Mouse (Mus musculus) gastrocnemius, postnatal 10 days (tissue): ENCODE results near the gene Lsp1. TPM values are rescaled to one million over a fixed set of nuclear protein-coding genes. Genes with fewer than 3 reads are reported as not detected.
A peak's percentile ranks its signal among the peaks of the same experiment; 100 is the strongest.

ENCODE experiments used
- DNase-seq: peaks from one replicate; pipeline ENCODE4 v3.0.0; 2021; ENCODE audit warnings: mixed read lengths
- total RNA-seq, 2 experiments: library from RNA; stranded (reverse); gene quantifications; 2 replicates each; pipeline ENCODE4 v1.2.3; 2021

Lsp1 gene
- total RNA-seq, 2 experiments from 2014 or later, result 14.4 to 24.4 TPM

GRCm38 (mm10) chr7:142444171-142444570 is 16.4 kb upstream of the Lsp1 start:
- DNase-seq, result no peak

DNA sequence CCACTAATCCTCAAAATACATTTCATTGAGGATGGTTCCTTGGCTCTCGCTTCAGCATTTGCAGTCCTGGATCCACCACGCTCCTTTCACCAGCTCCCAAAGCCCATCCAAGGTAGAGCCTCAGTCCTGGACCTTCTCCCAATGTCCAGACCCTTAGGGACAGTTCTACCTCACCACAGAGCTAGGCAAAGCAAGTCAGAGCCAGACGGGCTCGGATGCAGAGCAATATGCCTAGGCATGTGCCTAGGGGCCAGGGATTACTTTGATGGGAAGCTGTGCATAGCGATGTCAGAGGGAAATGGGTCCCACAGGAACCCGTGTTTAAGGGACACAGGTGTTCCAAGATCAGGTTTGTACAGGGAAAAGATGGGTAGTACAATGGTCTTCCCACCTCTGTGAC is 15.3 kb upstream of the Lsp1 start:
- DNase-seq, result no peak

DNA sequence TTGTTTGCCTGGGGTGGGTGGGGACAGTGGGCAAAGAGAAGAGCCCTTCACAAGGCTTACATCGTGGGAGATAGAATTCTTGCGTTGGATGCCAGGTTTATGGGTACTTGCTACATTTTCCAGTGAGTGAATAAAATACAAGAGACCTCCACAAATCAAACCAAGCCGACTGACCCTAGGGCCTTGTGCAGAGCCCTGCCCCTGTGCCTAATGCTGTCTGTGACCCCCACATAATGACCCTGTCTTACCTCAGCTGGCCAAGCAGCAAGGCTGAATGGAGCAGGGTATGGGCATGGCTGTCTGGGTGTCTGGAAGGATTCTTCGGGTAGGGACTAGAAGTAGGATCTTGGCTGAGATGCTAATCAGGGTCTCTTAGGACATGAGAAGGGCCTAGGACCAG is 14.3 kb upstream of the Lsp1 start:
- DNase-seq, result no peak

DNA sequence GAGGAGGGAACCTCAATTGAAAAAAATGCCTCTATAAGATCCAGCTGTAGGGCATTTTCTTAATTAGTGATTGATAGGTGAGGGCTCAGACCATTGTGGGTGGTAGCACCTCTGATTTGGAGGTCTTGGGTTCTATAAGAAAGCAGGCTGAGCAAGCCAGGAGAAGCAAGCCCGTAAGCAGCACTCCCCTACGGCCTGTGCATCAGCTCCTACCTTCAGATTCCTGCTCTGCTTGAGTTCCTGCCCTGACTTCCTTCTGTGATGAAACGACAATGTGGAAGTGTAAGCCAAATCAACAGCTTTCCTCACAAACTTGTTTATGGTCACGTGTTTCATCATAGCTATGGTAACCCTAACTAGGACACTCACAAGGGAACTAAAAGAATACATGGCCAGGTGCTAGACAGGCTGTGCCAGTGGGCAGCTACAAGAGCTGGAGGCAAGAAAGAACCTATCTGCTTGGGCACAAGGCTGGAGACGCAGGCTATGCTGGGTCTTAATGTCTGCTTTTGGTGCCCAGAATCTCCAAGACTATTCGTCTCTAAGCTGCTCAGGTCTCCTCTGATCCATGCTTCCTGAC is 11.5 kb upstream of the Lsp1 start:
- no peak for DNase-seq

GRCm38 (mm10) chr7:142454706-142455105 is 5.9 kb upstream of the Lsp1 start:
- DNase-seq, result no peak

DNA sequence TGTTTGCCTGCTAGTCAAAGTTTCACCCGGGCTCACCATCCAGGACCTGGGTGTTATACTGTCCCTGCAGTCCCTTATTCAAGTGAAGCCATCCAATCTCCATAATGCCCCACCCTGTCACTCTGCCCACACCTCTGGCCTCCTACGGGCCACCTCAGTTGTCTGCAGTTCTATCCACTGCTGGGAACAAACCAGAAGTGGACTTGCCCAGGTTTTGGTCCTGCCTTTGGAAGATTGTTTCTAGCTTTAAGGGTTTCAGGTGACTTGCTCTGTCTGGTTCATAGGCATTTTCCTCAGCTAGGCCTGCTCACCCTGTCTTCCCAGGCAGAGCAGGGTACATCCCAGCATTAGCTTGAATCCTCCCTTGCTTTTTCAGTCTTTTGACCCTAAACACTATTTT is 5.4 kb upstream of the Lsp1 start:
- peak; percentile 3 for DNase-seq

- peak; percentile 5 for DNase-seq
Observed at GRCm38 (mm10) chr7:142456806-142457205, 3.8 kb upstream of the Lsp1 start.

DNA sequence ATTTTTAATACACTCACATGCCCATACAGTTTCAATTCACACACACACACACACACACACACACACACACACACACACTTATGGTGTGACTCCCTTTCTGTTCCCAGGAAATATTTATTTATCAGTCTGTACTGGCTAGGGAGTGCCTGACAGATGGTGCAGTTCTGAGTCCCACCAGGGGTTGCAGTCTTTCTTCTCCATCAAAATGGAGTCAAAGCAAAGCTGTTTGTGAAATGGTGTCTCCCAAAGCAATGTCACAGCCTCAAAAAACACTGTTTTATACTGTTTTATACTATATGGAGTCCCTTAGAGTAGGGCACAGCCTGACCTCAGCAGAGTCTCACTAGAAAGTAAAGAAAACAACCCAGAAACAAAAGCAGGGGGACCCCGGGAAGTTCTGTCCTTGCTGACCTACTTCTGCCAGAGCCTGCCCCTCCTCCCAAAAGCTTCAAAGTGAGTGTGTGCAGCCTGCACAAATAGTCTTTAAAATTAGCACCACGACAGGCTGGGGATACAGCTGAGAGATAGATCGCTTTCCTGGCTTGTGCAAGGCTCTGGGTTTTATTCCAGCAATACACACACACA is 3.3 kb upstream of the Lsp1 start:
- peak; percentile 19 for DNase-seq

GRCm38 (mm10) chr7:142458026-142458425 is 2.6 kb upstream of the Lsp1 start:
- DNase-seq, result peak; percentile 3

- DNase-seq, result peak; percentile 3
Observed at GRCm38 (mm10) chr7:142458676-142459298, 1.8 kb upstream of the Lsp1 start.

DNA sequence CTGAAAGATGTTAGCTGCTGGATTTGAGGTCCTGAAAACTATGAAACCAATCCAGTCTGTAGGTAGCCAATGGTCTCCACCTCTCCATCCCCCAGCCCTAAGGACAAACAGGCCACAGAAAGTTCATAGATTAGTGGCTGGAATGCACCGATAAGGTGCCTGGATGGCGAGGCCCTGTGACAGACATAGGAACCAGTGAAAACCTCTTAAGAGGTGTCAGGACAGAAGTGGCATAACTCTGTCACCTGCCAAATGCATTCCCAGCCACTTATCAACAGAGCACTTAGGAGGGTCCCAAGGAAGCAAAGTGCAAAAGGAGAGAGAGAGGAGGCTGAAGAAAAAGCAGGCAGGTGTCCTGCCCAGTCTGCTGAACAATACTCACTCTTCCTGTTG is 1.3 kb upstream of the Lsp1 start:
- no peak for DNase-seq

DNA sequence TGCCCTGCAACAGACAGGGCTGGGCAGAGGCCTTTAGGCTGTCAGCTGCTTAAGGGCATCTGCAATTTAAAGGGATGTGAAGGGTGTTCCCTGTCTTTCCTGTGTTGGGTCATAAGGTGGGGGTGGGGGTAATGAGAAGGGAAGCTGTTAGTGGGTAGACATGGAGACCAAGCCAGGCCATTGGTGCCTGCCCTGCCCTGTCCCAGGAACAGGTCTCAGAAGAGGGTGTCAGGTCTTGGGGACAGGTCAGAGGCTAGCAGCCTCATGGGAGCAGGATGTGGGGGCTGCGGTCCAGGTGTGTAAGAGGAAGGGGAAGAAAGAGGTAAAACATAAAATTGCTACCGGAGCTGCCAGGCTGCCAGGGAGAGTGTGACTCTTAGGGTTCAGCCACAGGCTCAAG is 837 bp downstream of the Lsp1 start:
- peak; percentile 10 for DNase-seq

- DNase-seq, result peak; percentile 73
Observed at GRCm38 (mm10) chr7:142462190-142462589, 1.6 kb downstream of the Lsp1 start.

DNA sequence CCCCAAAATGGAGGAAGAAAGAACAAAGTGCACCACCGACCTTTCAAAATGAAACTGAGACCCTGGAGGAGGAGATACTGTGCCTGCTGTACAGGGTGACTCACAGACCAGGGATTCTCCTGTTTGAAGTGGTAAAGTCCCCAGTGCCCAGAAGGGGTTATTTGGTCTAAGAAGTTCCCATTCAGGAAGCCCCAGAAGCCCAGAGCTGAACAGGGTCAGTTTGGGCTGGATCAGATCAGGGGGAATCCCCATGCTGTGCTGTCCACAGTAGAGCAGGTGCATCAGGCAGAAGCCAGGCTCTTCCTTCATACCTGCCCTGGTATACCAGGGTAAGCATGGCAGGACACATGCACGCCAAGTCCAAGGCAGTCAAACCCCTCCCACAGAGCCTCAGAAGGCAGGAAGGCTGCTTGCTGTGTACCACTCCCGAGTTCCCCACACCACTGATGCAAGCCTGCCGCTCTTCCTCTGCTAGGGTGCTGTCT is 2.0 kb downstream of the Lsp1 start:
- DNase-seq, result peak; percentile 11

DNA sequence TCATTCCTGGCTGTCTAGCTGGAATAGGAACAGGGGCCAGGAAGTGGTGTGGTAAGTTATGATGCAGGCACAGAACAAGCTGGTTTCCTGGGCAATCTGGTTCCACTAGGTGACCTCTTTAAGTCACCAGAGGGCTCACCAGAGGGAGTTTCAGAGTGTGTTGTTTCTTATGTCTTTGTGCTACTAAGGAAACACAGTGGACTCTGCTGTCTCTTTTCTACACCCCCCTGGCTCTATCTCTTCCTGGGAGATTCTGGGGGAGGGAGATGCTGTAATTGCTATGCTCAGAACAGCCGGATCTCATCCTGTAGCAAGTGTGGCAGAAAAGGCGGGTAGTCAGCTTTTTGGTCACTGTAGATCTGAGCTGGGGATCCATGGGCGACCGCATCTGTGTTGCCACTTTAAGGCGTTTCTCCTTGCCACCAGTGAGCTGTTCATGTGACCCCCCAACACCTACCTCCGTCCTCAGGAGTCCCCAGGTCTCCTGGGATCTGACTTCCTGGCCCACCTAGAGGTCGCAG is 9.6 kb downstream of the Lsp1 start:
- peak; percentile 2 for DNase-seq

DNA sequence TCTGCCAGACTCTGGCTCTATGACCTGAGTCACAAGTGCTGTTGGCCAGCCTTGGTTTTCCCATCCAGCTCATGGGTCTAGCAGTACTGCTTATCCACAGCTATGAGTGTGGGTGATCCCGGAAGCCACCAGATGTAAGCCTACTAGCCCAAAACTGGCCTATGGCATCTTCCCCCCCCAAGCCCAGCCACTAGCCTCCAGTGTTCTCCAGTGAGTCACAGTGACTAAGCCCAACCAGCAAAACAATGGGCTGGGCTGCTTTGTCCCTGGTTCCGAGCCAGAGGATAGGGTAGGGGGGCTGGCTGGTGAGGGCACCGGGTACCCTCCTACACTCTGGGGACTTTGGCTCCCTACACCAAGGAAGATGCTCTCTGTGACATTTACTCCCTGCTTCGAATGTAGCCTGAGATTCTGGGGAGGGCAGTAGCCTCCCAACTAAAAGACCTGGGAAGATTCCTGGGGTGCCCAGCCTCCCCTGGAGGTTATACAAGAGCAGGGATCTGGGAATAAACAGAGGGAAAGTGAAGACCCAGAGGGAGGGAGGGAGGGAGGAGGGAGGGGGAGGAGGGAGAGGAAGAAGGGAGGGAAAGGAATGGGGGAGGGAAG is 10.3 kb downstream of the Lsp1 start:
- DNase-seq, result peak; percentile 67

GRCm38 (mm10) chr7:142471414-142471861 is 10.8 kb downstream of the Lsp1 start:
- peak; percentile 22 for DNase-seq

- peak; percentile 64 for DNase-seq
Observed at GRCm38 (mm10) chr7:142471884-142472570, 11.4 kb downstream of the Lsp1 start.

- no peak for DNase-seq
Observed at GRCm38 (mm10) chr7:142472936-142473335, 12.3 kb downstream of the Lsp1 start.

DNA sequence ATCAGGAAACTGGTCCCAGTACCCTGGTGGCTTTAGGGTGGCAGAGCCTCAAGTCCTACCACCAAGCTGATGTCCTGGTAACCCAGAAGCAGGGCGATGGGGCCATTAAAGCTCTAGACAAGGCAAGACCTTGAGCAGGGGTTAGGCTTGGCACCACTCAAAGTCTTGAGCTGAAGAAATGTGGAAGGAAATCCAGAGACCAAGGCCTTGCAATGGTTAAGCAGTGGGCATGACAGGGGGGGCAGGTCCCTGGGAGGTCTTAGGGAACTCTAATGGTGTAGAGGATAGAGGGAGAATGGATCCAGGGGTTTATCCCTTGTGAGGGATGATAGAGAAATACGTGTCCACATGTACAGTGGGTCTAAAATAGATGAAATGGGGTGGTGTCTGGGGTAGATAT is 12.9 kb downstream of the Lsp1 start:
- DNase-seq, result no peak

- peak; percentile 41 for DNase-seq
Observed at GRCm38 (mm10) chr7:142474799-142475198, 14.2 kb downstream of the Lsp1 start.

GRCm38 (mm10) chr7:142475641-142476040 is 15.0 kb downstream of the Lsp1 start:
- DNase-seq, result peak; percentile 8
